Mouse (Mus musculus) lung, postnatal 0 days (tissue): ENCODE measurements around the gene Tomm20.

Experiments used
- CTCF ChIP-seq: IDR thresholded peaks from 2 replicates; pipeline ENCODE4 v1.5.1; 2016; ENCODE audit warnings: antibody characterized with exemption, mild to moderate bottlenecking
- EP300 ChIP-seq: IDR thresholded peaks from 2 replicates; pipeline ENCODE4 v1.6.1; 2016; ENCODE audit warnings: antibody characterized with exemption, mild to moderate bottlenecking, control low read depth

- no peak for TF ChIP-seq CTCF
- TF ChIP-seq EP300 = no peak
These were observed 24.2 kb downstream of the Tomm20 start for GRCm38 (mm10) chr8:126921432-126921831.
